Mouse (Mus musculus): Measurements from ENCODE around the gene Gm47841. TPM values are rescaled to one million over a fixed set of nuclear protein-coding genes. Genes with fewer than 3 reads are reported as not detected.

Gm47841 gene
- total and polyA plus RNA-seq, 3 experiments = not detected

GRCm38 (mm10) chr15:101076071-101077000 lies 29.1 kb upstream of the Gm47841 start:
- TF ChIP-seq TAL1 (IDR thresholded peaks at IDR 0.05; ENCODE audit: low read length) = no peak
- TF ChIP-seq USF2 (IDR thresholded peaks at IDR 0.05; ENCODE audit: borderline replicate concordance in 1 of 2, insufficient read depth in 1 of 2, low read depth in 1 of 2, low read length in 2 of 2) = no peak
- TF ChIP-seq E2F4 (IDR thresholded peaks at IDR 0.05; ENCODE audit: borderline replicate concordance, low read depth, low read length) = no peak
- TF ChIP-seq CTCF (IDR thresholded peaks at IDR 0.05 in 2 of 3, conservative IDR thresholded peaks at IDR 0.05 in 1 of 3; ENCODE audit: control insufficient read depth in 1 of 3, insufficient read depth in 1 of 3, low read depth in 2 of 3, low read length in 3 of 3, poor library complexity in 1 of 3, severe bottlenecking in 1 of 3) = no peak
- no peak for TF ChIP-seq MAZ (IDR thresholded peaks at IDR 0.05; ENCODE audit: low read depth, low read length)
- no peak for TF ChIP-seq MXI1 (IDR thresholded peaks at IDR 0.05; ENCODE audit: low read depth, low read length)
- TF ChIP-seq ZNF384 (IDR thresholded peaks at IDR 0.05; ENCODE audit: low read depth, low read length) = no peak
- no peak for TF ChIP-seq CHD2 (IDR thresholded peaks at IDR 0.05; ENCODE audit: low read length)
- no peak for TF ChIP-seq RAD21 (IDR thresholded peaks at IDR 0.05; ENCODE audit: low read depth, low read length)
- no peak for TF ChIP-seq POLR2AphosphoS2 (IDR thresholded peaks at IDR 0.05; ENCODE audit: low read length)
- no peak for TF ChIP-seq MAFK (IDR thresholded peaks at IDR 0.05; ENCODE audit: borderline replicate concordance, low read depth, low read length)
- Histone ChIP-seq H3K4me1 (ENCODE audit: control insufficient read depth in 1 of 2, insufficient read depth in 2 of 2, low read length in 2 of 2) (no peaks in the 10 kb centered on the region), H3K36me3 (ENCODE audit: control insufficient read depth in 1 of 2, insufficient read depth in 2 of 2, low read length in 2 of 2) (no peaks in the 10 kb centered on the region), H3K79me2 (ENCODE audit: control insufficient read depth, insufficient read depth, low read length, poor library complexity) (no peaks in the 10 kb centered on the region), H3K27me3 (ENCODE audit: control insufficient read depth in 1 of 2, insufficient read depth in 2 of 2, low read length in 2 of 2) (peaks cover 2 to 11% of the 10 kb centered on the region in 2 experiments), H3K27ac (ENCODE audit: control insufficient read depth, low read depth, low read length) (no peak overlapping the region), H3K9ac (ENCODE audit: control insufficient read depth, low read depth, low read length, poor library complexity, severe bottlenecking) (no peak overlapping the region), H3K9me3 (replicated peaks; ENCODE audit: insufficient read depth, low read length) (no peaks in the 10 kb centered on the region), H3K4me3 (ENCODE audit: control insufficient read depth in 1 of 2, insufficient read depth in 1 of 2, low read depth in 2 of 2, low read length in 2 of 2) (no peak overlapping the region)
- no peak for DNase-seq (ENCODE audit: low read depth, low spot score)

DNA sequence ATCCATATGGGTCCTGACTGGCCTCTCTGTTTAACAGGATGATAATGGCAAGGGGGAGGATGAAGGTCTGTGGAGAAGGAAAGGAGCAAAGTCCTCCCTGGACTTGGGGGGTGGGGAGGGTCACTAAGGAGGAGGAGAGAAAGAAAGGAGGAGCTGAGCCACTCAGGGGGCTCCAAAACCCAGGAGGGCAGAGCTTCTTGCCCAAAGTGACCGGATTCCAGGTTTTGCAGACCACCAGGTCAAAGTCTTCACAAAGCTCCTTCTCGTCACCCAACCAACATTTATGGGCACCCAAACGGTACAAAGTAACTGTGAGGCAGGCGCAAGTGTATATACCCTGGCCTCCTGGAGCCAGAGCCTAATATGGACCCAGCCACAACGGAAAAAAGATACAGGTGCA lies 28.5 kb upstream of the Gm47841 start:
- Histone ChIP-seq H3K27me3 (ENCODE audit: control insufficient read depth in 1 of 2, insufficient read depth in 2 of 2, low read length in 2 of 2) (peaks cover 6 to 15% of the 10 kb centered on the region in 2 experiments), H3K9me3 (replicated peaks; ENCODE audit: insufficient read depth, low read length) (no peaks in the 10 kb centered on the region), H3K4me3 (ENCODE audit: control insufficient read depth in 1 of 2, insufficient read depth in 1 of 2, low read depth in 2 of 2, low read length in 2 of 2) (no peak overlapping the region), H3K27ac (ENCODE audit: control insufficient read depth, low read depth, low read length) (no peak overlapping the region), H3K36me3 (ENCODE audit: control insufficient read depth in 1 of 2, insufficient read depth in 2 of 2, low read length in 2 of 2) (no peaks in the 10 kb centered on the region), H3K4me1 (ENCODE audit: control insufficient read depth in 1 of 2, insufficient read depth in 2 of 2, low read length in 2 of 2) (no peaks in the 10 kb centered on the region), H3K79me2 (ENCODE audit: control insufficient read depth, insufficient read depth, low read length, poor library complexity) (no peaks in the 10 kb centered on the region), H3K9ac (ENCODE audit: control insufficient read depth, low read depth, low read length, poor library complexity, severe bottlenecking) (no peak overlapping the region)
- TF ChIP-seq ETS1 (IDR thresholded peaks at IDR 0.05; ENCODE audit: low read depth, low read length) (no peak), POLR2AphosphoS2 (IDR thresholded peaks at IDR 0.05; ENCODE audit: low read length) (no peak), RCOR1 (IDR thresholded peaks at IDR 0.05; ENCODE audit: low read depth, low read length) (no peak), CHD2 (IDR thresholded peaks at IDR 0.05; ENCODE audit: low read length) (no peak), JUND (IDR thresholded peaks at IDR 0.05; ENCODE audit: low read depth, low read length) (no peak), MAZ (IDR thresholded peaks at IDR 0.05; ENCODE audit: low read depth, low read length) (no peak), MYC (IDR thresholded peaks at IDR 0.05; ENCODE audit: low read depth, low read length) (no peak), ZKSCAN1 (IDR thresholded peaks at IDR 0.05; ENCODE audit: low read depth, low read length) (no peak), MEF2A (IDR thresholded peaks at IDR 0.05; ENCODE audit: extremely low read depth, insufficient replicate concordance, low read depth, low read length, poor library complexity, severe bottlenecking) (no peak), NELFE (IDR thresholded peaks at IDR 0.05; ENCODE audit: low read depth, low read length) (no peak), MXI1 (IDR thresholded peaks at IDR 0.05; ENCODE audit: low read depth, low read length) (no peak), RAD21 (IDR thresholded peaks at IDR 0.05; ENCODE audit: low read depth, low read length) (no peak), BHLHE40 (IDR thresholded peaks at IDR 0.05; ENCODE audit: borderline replicate concordance, low read depth, low read length) (no peak), TCF12 (IDR thresholded peaks at IDR 0.05; ENCODE audit: low read depth, low read length) (no peak), E2F4 (IDR thresholded peaks at IDR 0.05; ENCODE audit: borderline replicate concordance, low read depth, low read length) (no peak), CTCF (IDR thresholded peaks at IDR 0.05 in 2 of 3, conservative IDR thresholded peaks at IDR 0.05 in 1 of 3; ENCODE audit: control insufficient read depth in 1 of 3, insufficient read depth in 1 of 3, low read depth in 2 of 3, low read length in 3 of 3, poor library complexity in 1 of 3, severe bottlenecking in 1 of 3) (no peak), MYB (IDR thresholded peaks at IDR 0.05; ENCODE audit: low read depth, low read length) (no peak), GATA1 (IDR thresholded peaks at IDR 0.05; ENCODE audit: low read depth, low read length) (no peak), UBTF (IDR thresholded peaks at IDR 0.05; ENCODE audit: borderline replicate concordance, insufficient read depth, low read depth, low read length) (no peak), SMC3 (IDR thresholded peaks at IDR 0.05; ENCODE audit: low read depth, low read length) (no peak)
- no peak for DNase-seq (ENCODE audit: low read depth, low spot score)
